Mouse (Mus musculus): ENCODE measurements at regions not wholly inside any gene's neighbourhood (a gene's known extent, or its start where the extent isn't known, plus 50 kb on each side); places are given as distances from the start of the nearest gene placed in this dataset.

DNA sequence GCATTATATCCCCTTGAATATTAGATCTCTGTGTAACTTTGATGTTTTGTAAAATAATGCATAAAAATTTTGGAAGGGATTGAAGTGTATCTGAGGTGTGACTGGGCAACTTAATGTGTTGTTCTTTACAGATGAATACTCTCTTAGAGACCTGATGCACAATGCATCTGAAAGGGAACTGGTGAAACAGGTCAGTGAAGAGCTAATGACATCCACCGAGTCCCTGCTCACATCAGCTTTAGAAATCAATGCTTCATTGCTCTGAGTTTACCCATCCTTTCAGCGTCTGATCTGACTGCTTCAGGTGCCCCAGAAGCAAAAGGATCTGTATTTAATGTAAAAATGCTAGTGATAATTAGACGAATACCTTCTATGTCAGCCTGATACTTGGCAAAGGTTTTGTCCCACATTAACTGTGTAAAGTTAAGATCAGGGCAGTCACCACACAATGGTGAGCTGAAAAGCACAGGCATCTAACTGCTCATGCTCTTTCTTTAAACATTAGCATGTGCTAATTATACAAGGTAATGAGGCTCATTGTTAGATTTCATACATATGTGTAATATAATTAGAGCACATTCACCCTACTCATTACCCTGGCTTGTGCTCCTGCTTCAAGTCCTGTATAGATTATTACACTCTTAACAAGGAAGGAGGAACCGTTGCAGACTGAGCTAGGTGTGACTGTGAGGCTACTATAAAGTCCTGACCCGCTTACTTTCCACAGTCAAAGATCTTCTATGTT lies 204.6 kb upstream of the Tlr4 start:
- ATAC-seq (ENCODE audit: low TSS enrichment): no peak

DNA sequence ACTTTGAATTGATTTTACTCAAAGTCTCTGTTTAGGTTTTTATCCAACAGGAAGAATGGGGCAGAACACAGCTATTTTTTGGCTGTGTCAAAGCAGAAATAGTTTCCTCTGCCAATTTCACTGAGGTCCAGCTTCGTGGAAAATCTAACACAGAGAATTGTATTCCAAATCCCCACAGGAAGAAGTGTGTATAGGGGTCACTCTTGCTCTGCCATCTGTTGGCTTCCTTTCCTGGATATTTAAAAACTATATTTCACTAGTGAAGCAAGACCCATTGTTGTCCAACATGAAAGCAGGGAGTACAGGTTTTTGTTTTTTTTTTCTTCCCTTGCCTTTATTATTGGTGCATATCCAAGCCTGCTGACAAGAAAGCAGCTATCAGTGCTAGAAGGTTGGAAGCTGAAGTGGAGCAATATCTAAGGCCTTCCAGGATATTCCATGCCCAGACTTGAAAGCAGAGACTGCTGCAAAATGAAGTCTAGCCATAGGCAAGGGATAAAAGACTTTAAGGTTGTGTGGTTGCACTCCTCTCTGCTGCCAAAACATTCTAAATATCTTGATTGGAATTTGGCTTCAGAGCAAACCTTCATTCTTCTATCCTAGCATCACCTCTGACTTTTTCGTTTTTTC lies 208.5 kb upstream of the Tlr4 start:
- ATAC-seq (ENCODE audit: low TSS enrichment): no peak

DNA sequence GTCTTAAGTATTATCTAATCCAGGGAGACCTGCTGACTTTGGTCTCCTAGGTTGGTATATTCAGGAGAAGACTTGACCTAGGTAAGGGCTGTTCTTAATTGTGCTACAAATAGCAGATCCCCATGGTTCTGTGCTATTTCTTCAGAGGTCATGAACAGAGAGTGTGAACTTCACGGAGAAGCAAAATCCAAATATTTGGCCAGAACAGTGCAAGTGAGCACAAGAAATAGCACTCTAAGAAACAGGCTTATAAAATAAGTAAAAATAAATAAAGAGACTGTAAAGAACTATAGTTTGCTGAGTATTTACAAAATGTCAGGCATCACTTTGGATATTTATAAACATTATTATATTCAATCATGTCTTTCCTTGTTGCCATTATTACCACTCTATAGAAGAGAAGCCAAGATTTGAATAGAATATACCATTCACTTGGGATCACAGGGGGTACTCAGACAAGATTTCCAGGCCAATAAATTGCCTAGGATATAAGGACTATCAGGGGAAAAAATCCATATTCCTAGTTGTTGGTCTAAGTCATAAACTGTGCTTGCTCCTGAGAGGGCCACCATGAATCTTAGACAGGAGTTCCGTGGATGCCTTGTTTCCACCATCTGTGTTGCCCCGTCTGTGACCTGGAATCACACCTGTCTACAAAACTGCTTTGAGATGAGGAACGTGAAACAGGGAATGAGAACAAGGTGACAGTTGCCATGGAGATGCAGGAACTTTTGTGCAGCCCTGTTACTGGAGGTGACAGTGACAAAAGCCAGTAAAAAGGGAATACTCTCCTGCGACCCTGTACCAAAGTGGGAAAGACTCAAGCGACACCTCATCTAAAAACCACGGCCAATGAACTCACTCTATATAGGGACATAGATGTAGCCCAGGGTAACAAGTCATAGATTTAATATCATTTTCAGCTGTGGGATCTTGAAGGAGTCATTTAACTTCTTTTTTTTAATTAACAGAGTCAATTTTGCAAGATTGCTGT lies 209.3 kb upstream of the Tlr4 start:
- ATAC-seq (ENCODE audit: low TSS enrichment): no peak

DNA sequence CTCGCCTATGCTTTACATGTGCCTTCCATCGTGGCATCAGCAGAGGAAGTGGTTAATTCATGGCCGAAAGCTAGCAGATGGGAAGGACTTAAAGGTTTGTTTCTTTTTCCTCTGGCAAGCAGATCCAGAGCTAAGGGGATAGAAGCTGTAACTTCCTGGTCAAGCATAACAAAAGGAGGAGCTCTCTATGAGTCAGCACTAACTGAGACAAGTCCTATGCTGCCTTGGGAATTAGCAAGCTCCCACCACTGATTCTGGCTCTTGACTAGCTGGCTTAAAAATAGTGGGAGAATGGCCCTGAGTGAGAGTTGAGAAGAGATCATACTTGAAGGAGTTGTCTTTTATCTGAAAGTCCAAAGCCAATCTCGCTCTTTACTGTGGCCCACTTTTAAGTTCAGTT lies 210.3 kb upstream of the Tlr4 start:
- no peak for ATAC-seq (ENCODE audit: low TSS enrichment)

DNA sequence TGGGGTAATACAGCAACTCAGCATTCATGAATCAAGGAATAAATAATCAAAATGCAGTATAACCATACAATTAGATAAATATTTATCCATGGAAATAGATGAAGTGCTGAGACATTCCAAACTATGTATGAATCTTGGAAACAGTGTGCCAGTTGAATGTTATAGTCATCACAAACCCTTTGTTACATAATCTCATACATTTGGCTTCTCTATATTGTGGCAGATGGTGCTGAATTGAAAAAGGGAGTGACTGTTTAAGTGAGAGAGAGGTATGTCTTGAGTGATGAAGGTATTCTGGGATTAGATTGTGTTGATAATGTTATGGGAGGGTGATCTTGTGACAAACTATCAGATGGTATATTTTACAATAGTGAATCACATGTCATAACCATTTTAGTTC lies 200.4 kb upstream of the Astn2 start:
- ATAC-seq (ENCODE audit: low TSS enrichment): peak; percentile 67

DNA sequence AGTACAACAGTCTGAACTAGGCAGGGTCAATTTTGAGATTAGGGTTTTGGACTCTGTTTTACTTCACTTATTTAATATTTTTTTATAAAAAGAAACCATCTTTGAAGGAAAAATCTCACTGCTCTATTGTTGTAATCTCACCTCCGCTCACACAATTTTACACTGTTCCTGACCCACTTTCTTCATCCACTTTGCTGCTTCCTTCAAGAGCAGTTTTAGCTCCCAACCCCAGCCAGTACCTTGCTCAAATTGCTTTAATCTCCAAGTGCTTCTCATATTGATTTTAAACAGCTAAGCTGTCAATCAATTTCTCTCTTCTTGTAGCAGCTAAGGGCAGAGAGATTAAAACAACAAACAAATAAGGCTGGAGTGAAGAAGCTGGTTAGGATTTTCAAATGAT lies 194.3 kb upstream of the Astn2 start:
- peak; percentile 91 for ATAC-seq (ENCODE audit: low TSS enrichment)

DNA sequence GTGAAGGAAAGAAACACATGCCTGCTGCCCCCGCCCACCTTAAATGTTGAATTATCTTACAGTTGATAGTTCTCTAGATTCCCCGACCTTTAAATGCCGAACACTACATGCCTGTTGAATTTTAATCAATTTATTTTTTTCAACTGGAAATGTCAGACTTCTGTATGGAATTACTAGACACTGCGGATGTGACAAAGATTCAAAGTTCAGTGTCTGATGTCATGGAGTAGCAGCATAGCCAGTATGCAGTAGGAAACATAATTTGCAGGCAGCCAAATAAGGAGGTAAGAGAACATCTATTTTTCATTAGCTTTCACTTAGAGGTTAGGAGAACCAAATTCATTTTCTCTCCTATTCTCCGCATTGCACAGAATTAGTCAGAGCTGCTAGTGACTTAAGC lies 182.2 kb upstream of the Astn2 start:
- ATAC-seq (ENCODE audit: low TSS enrichment): no peak

DNA sequence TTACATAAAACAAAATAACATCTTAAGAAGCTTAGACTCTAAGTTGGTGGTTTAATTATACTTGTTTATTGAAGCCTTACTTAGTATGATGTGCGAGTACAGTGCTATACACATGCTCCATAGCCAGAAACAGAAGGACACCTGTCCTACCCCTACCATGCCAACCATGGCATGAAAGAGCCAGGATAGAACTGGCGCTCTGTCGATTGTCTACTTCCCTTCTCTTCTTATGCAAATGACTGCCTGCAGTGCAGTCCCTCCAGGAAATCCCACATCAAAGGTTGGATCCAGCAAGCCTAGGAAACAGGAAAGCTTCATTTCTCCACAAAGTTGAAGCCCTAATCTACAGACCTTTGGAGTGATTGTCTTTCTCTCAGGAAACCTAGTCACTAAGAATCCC lies 181.8 kb upstream of the Astn2 start:
- no peak for ATAC-seq (ENCODE audit: low TSS enrichment)

DNA sequence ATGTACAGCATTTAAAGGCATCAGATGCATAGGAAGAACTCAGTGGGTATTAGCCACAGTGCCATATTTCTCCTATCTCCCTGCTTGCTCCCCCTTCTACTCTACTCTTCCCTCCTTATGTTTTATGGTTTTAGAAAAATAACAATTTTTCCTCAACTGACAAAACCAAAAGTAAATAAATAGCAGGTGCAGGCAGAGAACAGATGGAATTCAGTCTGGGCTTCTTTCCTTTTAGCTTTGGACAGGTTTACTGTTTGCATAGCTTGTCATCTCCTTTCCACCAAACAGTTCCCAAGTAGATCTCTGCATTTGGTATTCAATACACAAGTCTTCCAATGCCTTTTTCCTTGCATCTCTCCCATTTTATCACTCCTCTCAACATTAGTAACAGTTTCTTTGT lies 152.5 kb upstream of the Astn2 start:
- no peak for ATAC-seq (ENCODE audit: low TSS enrichment)

DNA sequence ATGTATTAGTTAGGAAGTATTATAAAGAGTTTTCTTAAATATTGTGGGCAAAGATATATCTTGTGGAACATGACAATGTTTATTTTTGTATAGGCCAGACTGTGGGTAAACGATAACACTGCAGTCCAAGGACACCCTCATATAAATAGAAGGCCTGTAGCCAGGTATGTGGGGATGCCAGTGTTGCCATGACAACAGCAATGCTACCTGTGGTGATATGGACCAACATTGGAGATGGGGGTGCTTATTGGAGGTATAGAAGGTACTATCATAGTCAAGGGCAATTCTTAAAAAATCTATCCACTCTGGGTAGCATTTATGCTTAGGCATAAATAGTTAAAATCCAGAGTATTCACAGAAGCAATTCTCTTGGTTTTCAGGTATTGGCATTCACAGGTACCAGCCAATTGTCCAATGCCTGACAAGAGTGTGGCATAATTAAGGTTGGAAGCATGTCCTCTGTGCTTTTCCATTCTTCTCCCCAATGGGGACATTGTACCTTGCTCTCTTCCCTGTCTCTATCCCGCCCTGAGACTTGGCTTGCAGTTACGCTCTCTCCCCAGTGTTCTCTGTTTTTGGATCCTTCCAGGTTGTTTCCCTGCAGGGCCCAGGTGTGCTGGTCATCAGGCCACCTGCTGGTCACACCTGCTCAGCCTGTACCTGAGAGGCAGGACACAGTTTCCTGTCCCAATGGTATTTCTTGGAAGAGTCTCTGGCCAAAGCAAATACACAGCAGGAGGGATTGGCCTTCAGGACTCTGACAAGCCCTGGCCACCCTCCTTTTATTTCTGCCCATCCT lies 146.1 kb upstream of the Astn2 start:
- ATAC-seq (ENCODE audit: low TSS enrichment): no peak

DNA sequence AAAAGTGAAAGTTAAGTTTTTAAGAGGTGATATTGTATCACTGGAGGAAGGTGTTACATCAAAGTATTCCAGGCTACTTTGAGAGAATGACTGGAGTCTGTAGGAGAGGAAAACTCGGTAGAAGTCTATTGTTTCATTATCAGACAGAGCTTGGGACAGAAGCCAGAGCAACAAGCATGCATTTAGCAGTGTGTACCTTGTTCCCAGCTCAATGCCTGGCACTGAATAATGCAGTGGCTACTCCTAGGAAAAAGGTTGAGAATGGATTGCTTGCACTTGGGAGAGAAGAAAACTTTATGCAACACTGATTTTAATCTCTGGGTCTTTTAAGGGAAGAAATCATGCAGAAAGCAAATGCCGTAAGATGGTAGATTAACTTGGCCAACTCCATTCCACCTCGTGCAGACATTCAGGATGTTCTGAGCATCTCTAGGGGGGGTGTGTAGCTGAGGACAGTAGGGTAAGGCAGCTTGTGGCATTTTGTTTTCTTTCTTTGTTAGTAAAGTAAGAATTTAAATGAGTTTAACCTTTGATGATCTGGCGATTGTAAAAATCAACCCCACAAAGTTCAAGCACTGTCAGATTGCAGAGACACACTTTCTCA lies 138.5 kb upstream of the Astn2 start:
- peak; percentile 72 for ATAC-seq (ENCODE audit: low TSS enrichment)

DNA sequence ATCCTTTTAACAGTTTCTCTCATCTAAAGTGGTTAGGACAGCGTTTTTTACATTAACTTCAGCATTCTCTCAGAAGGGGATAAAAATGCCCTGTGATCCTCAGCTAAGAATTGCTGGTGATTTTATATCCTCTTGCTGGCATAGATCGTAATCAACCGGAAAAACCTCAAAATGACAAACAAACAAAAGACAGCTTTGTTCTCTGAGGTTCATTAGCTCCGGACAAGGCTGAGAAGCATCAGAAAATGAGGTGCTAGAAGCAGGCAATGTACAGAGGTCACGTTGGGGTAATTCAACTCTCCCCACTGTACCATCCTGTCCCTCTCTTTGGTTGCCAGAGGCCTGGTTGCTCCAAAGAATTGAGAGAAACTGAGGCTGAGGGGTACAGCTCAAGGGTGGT lies 120.0 kb upstream of the Astn2 start:
- ATAC-seq (ENCODE audit: low TSS enrichment): no peak

DNA sequence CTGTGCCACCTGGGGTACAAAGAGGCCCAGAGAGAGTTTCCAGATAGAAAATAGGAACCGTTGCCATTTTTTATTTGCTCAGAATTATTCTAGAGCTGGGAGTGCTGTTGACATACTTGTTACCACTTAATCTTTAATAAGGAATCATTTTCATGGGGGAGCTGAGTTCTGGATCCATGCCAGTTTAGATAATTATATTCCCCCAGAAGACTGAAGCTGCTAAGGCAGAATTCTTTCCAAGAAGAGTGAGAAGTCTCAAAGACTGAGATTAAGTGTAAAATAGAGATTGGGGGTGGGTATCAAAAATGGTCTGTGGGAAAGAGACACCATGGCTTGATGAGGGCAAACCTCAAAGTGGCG lies 119.5 kb upstream of the Astn2 start:
- no peak for ATAC-seq (ENCODE audit: low TSS enrichment)

DNA sequence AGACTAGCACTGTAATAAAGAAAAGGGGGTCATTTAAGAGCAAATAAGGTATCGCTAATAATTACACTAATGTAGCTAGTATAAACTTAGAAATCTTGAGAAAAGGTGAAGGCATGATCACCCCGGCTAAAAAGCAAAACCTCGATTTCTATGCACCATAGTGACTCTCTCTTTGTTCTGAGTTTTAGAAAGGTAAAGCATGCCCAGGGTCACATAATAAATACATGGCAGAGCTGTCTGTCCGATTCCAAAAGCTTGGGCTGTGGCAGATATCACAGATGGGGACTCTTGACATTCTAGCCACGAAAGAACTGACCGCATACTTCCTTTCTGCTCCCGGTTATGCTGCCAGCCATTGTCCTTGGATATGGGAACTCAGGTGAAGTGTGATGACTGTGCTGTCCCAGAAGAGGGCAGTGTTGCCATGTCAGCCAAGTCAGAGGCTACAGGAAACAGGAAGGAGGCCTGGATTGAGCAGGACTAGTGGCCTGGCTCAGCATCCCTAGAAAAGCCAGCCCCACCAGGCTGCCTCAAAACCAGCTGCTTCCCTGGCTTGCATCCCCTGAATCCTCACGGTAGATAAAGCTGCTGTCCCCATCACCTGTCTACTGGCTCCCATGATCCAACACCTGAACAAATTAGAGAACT lies 119.0 kb upstream of the Astn2 start:
- peak; percentile 83 for ATAC-seq (ENCODE audit: low TSS enrichment)

DNA sequence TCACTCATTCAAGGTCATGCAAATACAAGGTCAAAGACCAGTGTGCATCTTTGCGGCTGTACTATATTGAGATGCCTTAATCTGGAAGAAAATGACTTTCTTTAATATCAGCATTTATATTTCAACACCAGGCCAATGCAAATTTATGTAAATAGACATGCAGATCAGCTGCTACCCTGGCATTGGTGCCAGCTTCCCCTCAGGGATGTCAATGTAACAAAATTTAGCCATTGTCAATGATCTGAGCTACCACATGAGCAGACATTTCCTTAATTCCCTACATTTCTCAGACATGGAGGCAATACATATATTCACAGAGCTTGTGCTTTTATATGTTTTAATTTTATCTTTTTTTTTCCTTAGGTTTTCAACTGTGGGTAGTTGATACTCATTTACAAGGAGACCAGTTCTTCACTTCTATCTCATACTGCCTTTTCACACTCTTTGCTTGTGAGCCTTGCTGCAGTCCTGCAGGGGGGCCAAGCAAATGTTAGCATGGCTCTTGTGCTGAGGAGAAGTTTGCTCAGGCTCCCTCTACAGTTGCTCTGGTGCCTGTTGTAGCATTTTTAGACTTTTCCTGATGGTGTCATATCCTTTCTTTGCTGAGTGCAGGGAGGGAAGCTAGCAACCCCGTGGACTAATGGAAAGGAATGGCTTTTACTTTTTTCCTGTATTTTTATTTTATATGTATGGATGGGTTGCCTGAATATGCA lies 117.8 kb upstream of the Astn2 start:
- peak; percentile 62 for ATAC-seq (ENCODE audit: low TSS enrichment)

DNA sequence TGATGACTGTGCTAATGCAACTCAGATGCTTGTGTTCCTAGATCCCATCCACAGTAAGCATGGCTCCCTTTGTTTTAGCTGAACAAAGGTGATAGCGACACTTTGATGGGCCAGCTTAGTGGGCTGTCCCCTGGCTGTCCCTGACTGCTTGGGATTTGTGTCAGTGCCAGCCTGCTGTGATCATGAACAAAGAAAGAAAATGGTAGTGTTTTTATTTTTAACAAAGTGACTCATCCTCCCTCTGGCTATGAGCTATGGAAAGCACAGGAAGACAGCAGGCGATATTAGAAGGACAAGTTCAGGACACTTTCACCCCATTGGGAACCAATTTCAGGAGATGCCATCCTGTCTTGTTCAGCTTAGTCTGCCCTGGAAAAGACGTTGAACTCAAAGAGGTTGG lies 116.4 kb upstream of the Astn2 start:
- peak; percentile 58 for ATAC-seq (ENCODE audit: low TSS enrichment)

DNA sequence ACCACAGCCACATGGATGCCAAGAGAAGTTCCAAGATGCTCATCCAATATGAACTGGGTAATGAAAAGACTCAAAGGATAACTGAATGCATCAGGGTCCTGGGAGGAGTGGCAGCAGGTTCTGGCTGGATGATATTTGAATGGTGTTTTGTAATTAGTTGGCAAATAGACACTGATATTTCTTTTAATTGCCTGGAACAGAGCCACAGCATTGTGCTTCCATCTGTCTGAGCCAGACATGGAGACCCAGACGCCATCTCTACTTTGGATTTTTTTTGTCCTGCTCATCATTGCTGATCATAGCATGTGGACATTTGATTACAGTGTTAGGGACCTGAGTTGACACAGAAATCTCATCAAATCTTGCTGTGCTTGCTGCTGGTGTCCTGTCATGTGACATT lies 111.4 kb upstream of the Astn2 start:
- ATAC-seq (ENCODE audit: low TSS enrichment): no peak

DNA sequence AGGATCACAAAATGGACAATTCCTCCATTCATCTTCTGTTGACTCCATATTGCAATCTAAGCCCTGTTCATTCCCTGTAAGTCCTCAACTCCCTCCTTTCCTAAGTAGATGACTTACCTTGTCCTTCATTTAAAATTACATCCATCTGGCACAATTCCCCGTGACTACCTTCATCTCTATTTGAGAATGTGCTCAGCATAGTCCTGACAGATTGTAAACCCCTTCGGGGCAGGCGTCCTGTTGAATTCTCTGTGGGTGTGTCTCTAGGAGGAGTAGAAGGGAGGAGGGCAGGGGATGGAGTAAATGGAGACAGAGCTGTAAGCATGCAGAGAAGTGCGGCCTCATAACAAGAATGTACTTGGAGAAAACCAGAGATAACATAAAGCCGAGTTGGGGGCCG lies 79.1 kb upstream of the Astn2 start:
- ATAC-seq (ENCODE audit: low TSS enrichment): no peak

DNA sequence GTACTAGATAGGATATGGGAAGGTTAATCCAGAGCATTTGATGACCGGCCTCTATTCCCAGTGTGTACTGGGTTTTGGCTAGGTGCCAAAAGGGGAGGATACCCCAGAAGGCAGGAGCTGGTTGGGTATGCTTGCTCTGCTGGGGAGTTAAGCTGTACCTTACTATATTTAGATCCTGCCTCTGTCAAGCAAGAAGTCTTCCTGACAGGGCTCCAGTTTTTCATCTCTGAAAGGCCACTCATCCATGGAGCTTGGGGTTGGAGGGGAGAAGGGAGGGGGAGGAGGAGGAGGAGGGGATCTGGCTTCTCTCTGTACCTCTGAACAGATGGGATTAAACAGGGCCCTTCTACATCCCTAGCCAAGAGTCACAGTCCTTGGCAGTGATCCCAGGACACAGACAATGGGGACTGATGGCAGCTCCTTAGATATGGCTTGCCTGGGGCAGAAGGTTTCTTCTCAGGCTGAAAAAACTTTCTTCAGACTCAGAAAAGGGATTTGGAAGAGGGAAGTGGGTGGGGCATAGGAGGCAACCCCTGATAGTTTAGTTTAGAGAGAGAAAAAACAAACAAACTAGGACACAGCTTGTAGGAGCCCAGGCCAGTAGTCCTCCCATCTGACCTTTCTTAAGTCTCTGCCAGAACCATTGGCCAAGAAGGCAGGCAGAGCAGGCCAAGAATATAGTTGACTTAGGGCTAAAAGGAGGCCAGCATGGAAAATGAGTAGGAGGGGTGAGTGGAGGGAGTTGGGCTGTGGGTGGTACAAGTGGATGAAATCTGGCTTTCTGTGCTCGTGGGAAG lies 78.3 kb upstream of the Astn2 start:
- peak; percentile 84 for ATAC-seq (ENCODE audit: low TSS enrichment)
